In genomic region chr11:95857306-95857705, GRCm38 (mm10) we compare ENCODE assay signal across 13 mouse cellular contexts. TPM values are rescaled to one million over a fixed set of nuclear protein-coding genes. Genes with fewer than 3 reads are reported as not detected.
A peak's percentile ranks its signal among the peaks of the same experiment; 100 is the strongest.
DNase-seq lines count a peak whose midpoint lies in the region; ATAC-seq and TF ChIP-seq lines count a peak whose summit lies in the region.
"Had no signal": no experiment of that assay in that cellular context is flagged by ENCODE, and none has a peak within 500 bp of the region (broad histone marks: within the 10 kb centered on the region; RNA-seq: fewer than 3 reads in every experiment).

No protein-coding gene starts in this region.

- peaks cover 8 to 22% of the 10 kb centered on the region in 2 experiments for H3K4me1 ChIP-seq in MEL (ENCODE audit: control insufficient read depth in 1 of 2, insufficient read depth in 2 of 2, low read length in 2 of 2)
- H3K4me1 ChIP-seq in midbrain, embryonic 14.5 days (ENCODE audit: control insufficient read depth, insufficient read depth, low read length) = peaks cover 6% of the 10 kb centered on the region; the same call in 1 of the 2 replicates

- TF ChIP-seq CTCF in left cerebral cortex, adult 2 months (IDR thresholded peaks at IDR 0.05) = no peak
- no peak for TF ChIP-seq CTCF in MEL (IDR thresholded peaks at IDR 0.05 in 2 of 3, conservative IDR thresholded peaks at IDR 0.05 in 1 of 3; ENCODE audit: control insufficient read depth in 1 of 3, insufficient read depth in 1 of 3, low read depth in 2 of 3, low read length in 3 of 3, poor library complexity in 1 of 3, severe bottlenecking in 1 of 3)

- peak overlapping the region; percentile 70 for H3K4me2 ChIP-seq in midbrain, embryonic 14.5 days (ENCODE audit: low read length)

- 78% methylated on average over 4 of the region's 4 CpGs for WGBS in midbrain, embryonic 14.5 days

- no peak overlapping the region; the same call in 1 of the 2 replicates for H3K9ac ChIP-seq in MEL (ENCODE audit: control insufficient read depth, low read depth, low read length, poor library complexity, severe bottlenecking)
- no peak overlapping the region for H3K9ac ChIP-seq in midbrain, embryonic 14.5 days (replicated peaks; ENCODE audit: low read length)

- H3K27ac ChIP-seq in left cerebral cortex, adult 2 months = peak overlapping the region; percentile 84; the same call in 1 of the 2 replicates
- H3K27ac ChIP-seq in MEL (ENCODE audit: control insufficient read depth, low read depth, low read length) = no peak overlapping the region
- H3K27ac ChIP-seq in midbrain, embryonic 14.5 days (replicated peaks; ENCODE audit: low read depth, low read length) = peak overlapping the region; percentile 3; the same call in 1 of the 2 replicates

- TF ChIP-seq RAD21 in MEL (IDR thresholded peaks at IDR 0.05; ENCODE audit: low read depth, low read length) = no peak

- H3K9me3 ChIP-seq in MEL (replicated peaks; ENCODE audit: insufficient read depth, low read length) = no peaks in the 10 kb centered on the region
- no peaks in the 10 kb centered on the region for H3K9me3 ChIP-seq in midbrain, embryonic 14.5 days (ENCODE audit: control insufficient read depth, low read length)
- H3K9me3 ChIP-seq: heart, embryonic 10.5 days had no signal

- no peaks in the 10 kb centered on the region for H3K27me3 ChIP-seq in MEL (ENCODE audit: control insufficient read depth in 1 of 2, insufficient read depth in 2 of 2, low read length in 2 of 2)
- H3K27me3 ChIP-seq in midbrain, embryonic 14.5 days (ENCODE audit: control insufficient read depth, insufficient read depth, low read length) = no peaks in the 10 kb centered on the region
- H3K27me3 ChIP-seq: Patski had no signal

- H3K79me2 ChIP-seq in MEL (ENCODE audit: control insufficient read depth, insufficient read depth, low read length, poor library complexity) = peaks cover 8% of the 10 kb centered on the region

- no peak for TF ChIP-seq EP300 in MEL (IDR thresholded peaks at IDR 0.05; ENCODE audit: low read depth in 1 of 2, low read length in 2 of 2)

- no peak for TF ChIP-seq POLR2A in MEL (IDR thresholded peaks at IDR 0.05; ENCODE audit: control insufficient read depth in 1 of 2, insufficient read depth in 1 of 2, low read depth in 1 of 2, low read length in 2 of 2, poor library complexity in 1 of 2)

- no peak for DNase-seq in left cerebral cortex, adult 2 months (ENCODE audit: extremely low spot score in 1 of 2, low spot score in 2 of 2)
- no peak for DNase-seq in left cerebral cortex, postnatal 10 days (ENCODE audit: extremely low spot score in 1 of 2, low spot score in 2 of 2)
- DNase-seq in MEL (ENCODE audit: low read depth, low spot score) = peak; percentile 51
- DNase-seq in cerebellum, postnatal 36 days = peak; percentile 48 to 50
- DNase-seq in midbrain, embryonic 14.5 days = peak; percentile 49
- no peak for DNase-seq in kidney, postnatal 36 days
- no peak for DNase-seq in heart, postnatal 10 days
- DNase-seq: kidney, postnatal 14 days; thymus, postnatal 14 days had no signal

- peaks cover 2 to 30% of the 10 kb centered on the region in 2 experiments for H3K36me3 ChIP-seq in MEL (ENCODE audit: control insufficient read depth in 1 of 2, insufficient read depth in 2 of 2, low read length in 2 of 2)
- H3K36me3 ChIP-seq in midbrain, embryonic 14.5 days (ENCODE audit: control insufficient read depth, insufficient read depth, low read length) = no peaks in the 10 kb centered on the region
- H3K36me3 ChIP-seq: heart, embryonic 10.5 days had no signal

- no peak for ATAC-seq in midbrain, embryonic 14.5 days (ENCODE audit: low FRiP score, low TSS enrichment)
- ATAC-seq: Patski had no signal

- H3K4me3 ChIP-seq in left cerebral cortex, adult 2 months = no peak overlapping the region
- no peak overlapping the region for H3K4me3 ChIP-seq in MEL (ENCODE audit: control insufficient read depth in 1 of 2, insufficient read depth in 1 of 2, low read depth in 2 of 2, low read length in 2 of 2)
- H3K4me3 ChIP-seq in midbrain, embryonic 14.5 days (replicated peaks; ENCODE audit: low read depth, low read length) = no peak overlapping the region

- intact Hi-C loops in left cerebral cortex, adult 2 months (cut with DNase I) = loop anchor here (5.0 kb wide), 1 partner anchor 85 kb away; no protein-coding TSS in a partner anchor
- intact Hi-C loops in left cerebral cortex, postnatal 10 days (cut with DNase I) = no loop called here
- intact Hi-C loops in heart, postnatal 10 days (cut with DNase I) = no loop called here

TF ChIP-seq in MEL, 35 proteins besides CTCF, POLR2A, EP300 and RAD21:
- no peak for TF ChIP-seq TBP (IDR thresholded peaks at IDR 0.05; ENCODE audit: low read depth, low read length)
- peak; percentile 83 for TF ChIP-seq HCFC1 (IDR thresholded peaks at IDR 0.05; ENCODE audit: low read depth, low read length)

RNA-seq across cellular contexts. Expression of gene Abi3, which starts 15.0 kb away (rescaled TPM):
- total RNA-seq in left cerebral cortex, adult 2 months (2021) = 1 to 10 TPM; 7.6 to 9.4 TPM
- 1 to 10 TPM; 5.1 to 5.8 TPM for total RNA-seq in left cerebral cortex, postnatal 10 days (2021)
- 3.2 and 3.3 TPM in 2 replicates for total RNA-seq in MEL (2012; rRNA removed)
- 10 to 100 TPM in 1 of 2 experiments, not detected in 1; 15.4 TPM for polyA plus RNA-seq in MEL (2012; ENCODE audit: insufficient read depth in 1 of 2, insufficient read length in 2 of 2, low read depth in 1 of 2, low replicate concordance in 2 of 2, missing spikeins in 1 of 2)
- 0.26 and 0.64 TPM in 2 replicates for polyA plus RNA-seq in midbrain, embryonic 14.5 days (2014; fragmentation: Nextera tagmentation; extraction: Ambion mirVana)
- total RNA-seq in heart, postnatal 10 days (2021) = 10 to 100 TPM; 16.2 to 21.1 TPM
- polyA plus RNA-seq: Patski had no signal

RNA-seq across cellular contexts. Expression of gene Gngt2, which starts 20.3 kb away (rescaled TPM):
- 1 to 10 TPM; 2.3 to 3.3 TPM for total RNA-seq in left cerebral cortex, adult 2 months (2021)
- total RNA-seq in left cerebral cortex, postnatal 10 days (2021) = 1 to 10 TPM in 1 of 2 experiments, under 1 TPM in 1; 0.79 to 2.3 TPM
- total RNA-seq in MEL (2012; rRNA removed) = 23.5 and 24.0 TPM in 2 replicates
- 10 to 100 TPM in 1 of 2 experiments, not detected in 1; 25.9 TPM for polyA plus RNA-seq in MEL (2012; ENCODE audit: insufficient read depth in 1 of 2, insufficient read length in 2 of 2, low read depth in 1 of 2, low replicate concordance in 2 of 2, missing spikeins in 1 of 2)
- polyA plus RNA-seq in midbrain, embryonic 14.5 days (2014; fragmentation: Nextera tagmentation; extraction: Ambion mirVana) = 1.8 TPM in 2 replicates
- total RNA-seq in heart, postnatal 10 days (2021) = 10 to 100 TPM; 24.7 to 26.0 TPM
- polyA plus RNA-seq: Patski had no signal

RNA-seq across cellular contexts. Expression of gene Phospho1, which starts 33.0 kb away (rescaled TPM):
- total RNA-seq in left cerebral cortex, adult 2 months (2021) = 10 to 100 TPM; 75.1 to 80.4 TPM
- total RNA-seq in left cerebral cortex, postnatal 10 days (2021) = 10 to 100 TPM; 15.4 TPM
- total RNA-seq in MEL (2012; rRNA removed) = 15.4 and 17.7 TPM in 2 replicates
- 10 to 100 TPM in 1 of 2 experiments, not detected in 1; 76.0 TPM for polyA plus RNA-seq in MEL (2012; ENCODE audit: insufficient read depth in 1 of 2, insufficient read length in 2 of 2, low read depth in 1 of 2, low replicate concordance in 2 of 2, missing spikeins in 1 of 2)
- 0.33 TPM in 1 of 2 replicates, not detected in the other for polyA plus RNA-seq in midbrain, embryonic 14.5 days (2014; fragmentation: Nextera tagmentation; extraction: Ambion mirVana)
- 100 to 1,000 TPM; 129 to 148 TPM for total RNA-seq in heart, postnatal 10 days (2021)

RNA-seq across cellular contexts. Expression of gene B4galnt2, which starts 57.4 kb away (rescaled TPM):
- not detected for total RNA-seq in left cerebral cortex, adult 2 months (2021)
- total RNA-seq in left cerebral cortex, postnatal 10 days (2021) = not detected
- 0.15 and 0.16 TPM in 2 replicates for total RNA-seq in MEL (2012; rRNA removed)
- 1 to 10 TPM in 1 of 2 experiments, not detected in 1; 4.5 TPM for polyA plus RNA-seq in MEL (2012; ENCODE audit: insufficient read depth in 1 of 2, insufficient read length in 2 of 2, low read depth in 1 of 2, low replicate concordance in 2 of 2, missing spikeins in 1 of 2)
- not detected in 2 replicates for polyA plus RNA-seq in midbrain, embryonic 14.5 days (2014; fragmentation: Nextera tagmentation; extraction: Ambion mirVana)
- total RNA-seq in heart, postnatal 10 days (2021) = not detected
- total RNA-seq: left cerebral cortex, postnatal 25 days had no signal
- polyA plus RNA-seq: frontal cortex, adult 2 months had no signal

Comparison
In these comparisons a context has a peak if more than half of its experiments do, and no peak if none do; other contexts are left out.
1. DNase-seq: peak in MEL (single experiment), cerebellum, postnatal 36 days (2 of 2) and midbrain, embryonic 14.5 days (single experiment); none in left cerebral cortex, adult 2 months (0 of 2), left cerebral cortex, postnatal 10 days (0 of 2), kidney, postnatal 36 days (0 of 2) and heart, postnatal 10 days (0 of 2).